Mouse (Mus musculus) granulocyte monocyte progenitor cell, adult 5-6 weeks (primary cell): Measurements from ENCODE around the gene Ets1. TPM values are rescaled to one million over a fixed set of nuclear protein-coding genes. Genes with fewer than 3 reads are reported as not detected.

Experiments used
- ATAC-seq: replicated peaks from 2 replicates; pipeline ENCODE4 v1.8.0; 2016; ENCODE audit warnings: mild to moderate bottlenecking, moderate TSS enrichment, inconsistent platforms; ENCODE audit not compliant: poor library complexity, severe bottlenecking
- total RNA-seq, 2 experiments: library from RNA; stranded (forward) in 1 of 2; stranded (reverse) in 1 of 2; fragments of 200-712, 200-1000 nt in 1 of 2; fragments of >200 nt in 1 of 2; fragmentation: Nextera tagmentation in 1 of 2; gene quantifications; 2 replicates each; pipeline ENCODE4 v1.2.3; 2014 to 2017

Ets1 gene
- total RNA-seq, 2 experiments from 2014 or later: 3.9 to 8.5 TPM

- peak; percentile 41; the same call in 1 of the 2 replicates for ATAC-seq
Observed at GRCm38 (mm10) chr9:32615986-32616385, 20.0 kb upstream of the Ets1 start.

- ATAC-seq: no peak
Observed at GRCm38 (mm10) chr9:32616516-32617429, 19.2 kb upstream of the Ets1 start.

GRCm38 (mm10) chr9:32617430-32617768, 18.6 kb upstream of the Ets1 start:
- no peak for ATAC-seq

- no peak for ATAC-seq
Observed at GRCm38 (mm10) chr9:32618544-32619120, 17.4 kb upstream of the Ets1 start.

- no peak for ATAC-seq
Observed at GRCm38 (mm10) chr9:32619661-32620060, 16.4 kb upstream of the Ets1 start.

- no peak for ATAC-seq
Observed at GRCm38 (mm10) chr9:32620446-32620845, 15.6 kb upstream of the Ets1 start.

GRCm38 (mm10) chr9:32629385-32629981, 6.5 kb upstream of the Ets1 start:
- no peak for ATAC-seq

- ATAC-seq: no peak
Observed at GRCm38 (mm10) chr9:32631341-32631740, 4.7 kb upstream of the Ets1 start.

- no peak for ATAC-seq
Observed at GRCm38 (mm10) chr9:32632237-32632636, 3.8 kb upstream of the Ets1 start.

- no peak for ATAC-seq
Observed at GRCm38 (mm10) chr9:32644981-32645380, 9.0 kb downstream of the Ets1 start.

- ATAC-seq: no peak; the same call in 1 of the 2 replicates
Observed at GRCm38 (mm10) chr9:32645475-32645874, 9.5 kb downstream of the Ets1 start.

- ATAC-seq: no peak
Observed at GRCm38 (mm10) chr9:32646539-32647258, 10.7 kb downstream of the Ets1 start.

GRCm38 (mm10) chr9:32647506-32648250, 11.7 kb downstream of the Ets1 start:
- no peak for ATAC-seq

- no peak for ATAC-seq
Observed at GRCm38 (mm10) chr9:32648286-32648685, 12.3 kb downstream of the Ets1 start.

- no peak for ATAC-seq
Observed at GRCm38 (mm10) chr9:32650738-32651137, 14.7 kb downstream of the Ets1 start.

- peak; percentile 72 for ATAC-seq
Observed at GRCm38 (mm10) chr9:32652112-32652511, 16.1 kb downstream of the Ets1 start.

- peak; percentile 80 for ATAC-seq
Observed at GRCm38 (mm10) chr9:32654305-32654704, 18.3 kb downstream of the Ets1 start.

- no peak for ATAC-seq
Observed at GRCm38 (mm10) chr9:32656351-32656844, 20.4 kb downstream of the Ets1 start.

GRCm38 (mm10) chr9:32657124-32657523, 21.1 kb downstream of the Ets1 start:
- no peak for ATAC-seq
